Mouse (Mus musculus) monocyte, adult 5-6 weeks (primary cell): ENCODE measurements around the gene Suz12. TPM values are rescaled to one million over a fixed set of nuclear protein-coding genes. Genes with fewer than 3 reads are reported as not detected.
"Not testable (repeated sequence)": the region's sequence is repeated elsewhere in the genome, so short reads cannot be mapped to it uniquely, and the experiment has no call there.

Experiments used
- ATAC-seq: fragments of 153-309, 156-312 bp; replicated peaks from 2 replicates; pipeline ENCODE4 v1.8.0; 2017; ENCODE audit warnings: mild to moderate bottlenecking; ENCODE audit not compliant: low TSS enrichment, insufficient number of reproducible peaks, severe bottlenecking, poor library complexity, low FRiP score
- total RNA-seq: library from RNA; stranded (forward); fragments of 200-1000, 200-491, 200-594 nt; gene quantifications from 3 replicates; pipeline ENCODE4 v1.2.3, GENCODE M21; 2017

The Suz12 gene
- total RNA-seq, 1 experiment from 2014 or later: 35.9 TPM

GRCm38 (mm10) chr11:79987896-79988295 lies 5.0 kb upstream of the Suz12 start:
- no peak for ATAC-seq

- no peak for ATAC-seq
Measured at GRCm38 (mm10) chr11:79990120-79990519, 2.8 kb upstream of the Suz12 start.

GRCm38 (mm10) chr11:79991600-79991999 lies 1.3 kb upstream of the Suz12 start:
- no peak for ATAC-seq

GRCm38 (mm10) chr11:79992035-79992591 lies 793 bp upstream of the Suz12 start:
- peak; percentile 47; the same call in 1 of the 2 replicates for ATAC-seq

GRCm38 (mm10) chr11:79993356-79994270 lies 707 bp downstream of the Suz12 start:
- 0 out of 2 replicates have a peak, but pooled peaks have one; percentile 15 for ATAC-seq

GRCm38 (mm10) chr11:79994271-79994988 lies 1.5 kb downstream of the Suz12 start:
- ATAC-seq: no peak

- ATAC-seq: not testable (repeated sequence)
Measured at GRCm38 (mm10) chr11:80016533-80016932, 23.6 kb downstream of the Suz12 start.

- ATAC-seq: no peak
Measured at GRCm38 (mm10) chr11:80019792-80020191, 26.9 kb downstream of the Suz12 start.

GRCm38 (mm10) chr11:80021306-80021705 lies 28.4 kb downstream of the Suz12 start:
- no peak for ATAC-seq

- no peak for ATAC-seq
Measured at GRCm38 (mm10) chr11:80037495-80037894, 44.6 kb downstream of the Suz12 start.

GRCm38 (mm10) chr11:80042615-80043418 lies 49.9 kb downstream of the Suz12 start:
- ATAC-seq: no peak; the same call in 1 of the 2 replicates

GRCm38 (mm10) chr11:80043419-80043817 lies 50.5 kb downstream of the Suz12 start:
- peak; percentile 92 for ATAC-seq

GRCm38 (mm10) chr11:80046856-80047255 lies 54.0 kb downstream of the Suz12 start:
- no peak for ATAC-seq

- ATAC-seq: no peak
Measured at GRCm38 (mm10) chr11:80050088-80050487, 57.2 kb downstream of the Suz12 start.

- ATAC-seq: no peak
Measured at GRCm38 (mm10) chr11:80052456-80052855, 59.5 kb downstream of the Suz12 start.

GRCm38 (mm10) chr11:80053171-80053570 lies 60.3 kb downstream of the Suz12 start:
- no peak for ATAC-seq

- no peak for ATAC-seq
Measured at GRCm38 (mm10) chr11:80054659-80055058, 61.8 kb downstream of the Suz12 start.

- ATAC-seq: no peak
Measured at GRCm38 (mm10) chr11:80056141-80056540, 63.2 kb downstream of the Suz12 start.

- ATAC-seq: no peak
Measured at GRCm38 (mm10) chr11:80062159-80062558, 69.3 kb downstream of the Suz12 start.
